Mouse (Mus musculus): ENCODE measurements around the gene B4galt3.

DNA sequence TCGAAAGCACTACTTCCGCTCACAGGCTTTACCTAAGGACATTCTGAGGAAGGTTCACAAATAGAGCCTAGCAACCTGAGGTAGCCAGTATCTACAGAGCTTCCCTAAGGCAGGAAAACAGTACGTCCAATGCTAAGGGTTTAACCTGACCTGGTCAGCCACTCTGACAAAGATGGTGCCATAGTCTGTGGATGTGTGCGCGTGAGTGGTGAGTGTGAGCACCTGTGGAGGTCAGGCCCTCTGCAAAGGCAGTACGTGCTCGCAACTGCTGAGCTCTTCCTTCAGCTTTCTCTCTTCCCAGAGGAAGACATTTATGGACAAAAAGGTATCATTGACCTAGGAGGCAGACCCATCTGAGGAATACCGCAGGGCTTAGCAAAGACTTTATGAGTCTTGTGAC lies 8.3 kb downstream of the B4galt3 start:
- TF ChIP-seq CTCF (IDR thresholded peaks at IDR 0.05; ENCODE audit: control insufficient read depth, insufficient read depth, insufficient replicate concordance, low read depth, low read length) (no peak), POLR2A (IDR thresholded peaks at IDR 0.05; ENCODE audit: control insufficient read depth, low read depth, low read length) (no peak)
